Mouse (Mus musculus): ENCODE measurements around the gene Kxd1. TPM values are rescaled to one million over a fixed set of nuclear protein-coding genes. Genes with fewer than 3 reads are reported as not detected.
A peak's percentile ranks its signal among the peaks of the same experiment; 100 is the strongest.
"Not testable (repeated sequence)": the region's sequence is repeated elsewhere in the genome, so short reads cannot be mapped to it uniquely, and the experiment has no call there.

Gene Kxd1
- total RNA-seq, 1 experiment from 2014 or later, result 70.0 TPM

GRCm38 (mm10) chr8:70529299-70529698, 1.5 kb upstream of the Kxd1 start:
- ATAC-seq (replicated peaks in 1 of 2; ENCODE audit: insufficient read depth in 1 of 2, low FRiP score in 2 of 2, low TSS enrichment in 1 of 2, low read depth in 1 of 2, poor library complexity in 2 of 2, severe bottlenecking in 2 of 2), result no peak

- no peak for ATAC-seq (replicated peaks in 1 of 2; ENCODE audit: insufficient read depth in 1 of 2, low FRiP score in 2 of 2, low TSS enrichment in 1 of 2, low read depth in 1 of 2, poor library complexity in 2 of 2, severe bottlenecking in 2 of 2)
Measured at GRCm38 (mm10) chr8:70528182-70528797, 534 bp upstream of the Kxd1 start.

- no peak for ATAC-seq (replicated peaks in 1 of 2; ENCODE audit: insufficient read depth in 1 of 2, low FRiP score in 2 of 2, low TSS enrichment in 1 of 2, low read depth in 1 of 2, poor library complexity in 2 of 2, severe bottlenecking in 2 of 2)
Measured at GRCm38 (mm10) chr8:70527111-70527511, 645 bp downstream of the Kxd1 start.

- peak; percentile 89 to 95 for ATAC-seq (replicated peaks in 1 of 2; ENCODE audit: insufficient read depth in 1 of 2, low FRiP score in 2 of 2, low TSS enrichment in 1 of 2, low read depth in 1 of 2, poor library complexity in 2 of 2, severe bottlenecking in 2 of 2)
Measured at GRCm38 (mm10) chr8:70522592-70523403, 5.0 kb downstream of the Kxd1 start.

- ATAC-seq (replicated peaks in 1 of 2; ENCODE audit: insufficient read depth in 1 of 2, low FRiP score in 2 of 2, low TSS enrichment in 1 of 2, low read depth in 1 of 2, poor library complexity in 2 of 2, severe bottlenecking in 2 of 2), result no peak
Measured at GRCm38 (mm10) chr8:70519606-70520005, 8.2 kb downstream of the Kxd1 start.

GRCm38 (mm10) chr8:70519043-70519442, 8.7 kb downstream of the Kxd1 start:
- ATAC-seq (replicated peaks in 1 of 2; ENCODE audit: insufficient read depth in 1 of 2, low FRiP score in 2 of 2, low TSS enrichment in 1 of 2, low read depth in 1 of 2, poor library complexity in 2 of 2, severe bottlenecking in 2 of 2), result no peak

GRCm38 (mm10) chr8:70517940-70518643, 9.7 kb downstream of the Kxd1 start:
- ATAC-seq (replicated peaks in 1 of 2; ENCODE audit: insufficient read depth in 1 of 2, low FRiP score in 2 of 2, low TSS enrichment in 1 of 2, low read depth in 1 of 2, poor library complexity in 2 of 2, severe bottlenecking in 2 of 2), result no peak

GRCm38 (mm10) chr8:70513441-70513840, 14.3 kb downstream of the Kxd1 start:
- no peak for ATAC-seq (replicated peaks in 1 of 2; ENCODE audit: insufficient read depth in 1 of 2, low FRiP score in 2 of 2, low TSS enrichment in 1 of 2, low read depth in 1 of 2, poor library complexity in 2 of 2, severe bottlenecking in 2 of 2)

GRCm38 (mm10) chr8:70512253-70512903, 15.4 kb downstream of the Kxd1 start:
- ATAC-seq (replicated peaks in 1 of 2; ENCODE audit: insufficient read depth in 1 of 2, low FRiP score in 2 of 2, low TSS enrichment in 1 of 2, low read depth in 1 of 2, poor library complexity in 2 of 2, severe bottlenecking in 2 of 2), result 0 out of 4 replicates have a peak, but pooled peaks of 1 of the 2 experiments have one; percentile 23

- ATAC-seq (replicated peaks in 1 of 2; ENCODE audit: insufficient read depth in 1 of 2, low FRiP score in 2 of 2, low TSS enrichment in 1 of 2, low read depth in 1 of 2, poor library complexity in 2 of 2, severe bottlenecking in 2 of 2), result no peak
Measured at GRCm38 (mm10) chr8:70511770-70512169, 16.0 kb downstream of the Kxd1 start.

- ATAC-seq (replicated peaks in 1 of 2; ENCODE audit: insufficient read depth in 1 of 2, low FRiP score in 2 of 2, low TSS enrichment in 1 of 2, low read depth in 1 of 2, poor library complexity in 2 of 2, severe bottlenecking in 2 of 2), result not testable (repeated sequence)
Measured at GRCm38 (mm10) chr8:70511174-70511573, 16.6 kb downstream of the Kxd1 start.

GRCm38 (mm10) chr8:70510228-70510915, 17.4 kb downstream of the Kxd1 start, which contains the start of gene Uba52:
Gene Uba52 (minus strand): TSS chr8:70510801.
- peak; percentile 71 to 76 for ATAC-seq (replicated peaks in 1 of 2; ENCODE audit: insufficient read depth in 1 of 2, low FRiP score in 2 of 2, low TSS enrichment in 1 of 2, low read depth in 1 of 2, poor library complexity in 2 of 2, severe bottlenecking in 2 of 2)

GRCm38 (mm10) chr8:70509281-70509952, 18.3 kb downstream of the Kxd1 start:
- no peak for ATAC-seq (replicated peaks in 1 of 2; ENCODE audit: insufficient read depth in 1 of 2, low FRiP score in 2 of 2, low TSS enrichment in 1 of 2, low read depth in 1 of 2, poor library complexity in 2 of 2, severe bottlenecking in 2 of 2)

GRCm38 (mm10) chr8:70507027-70507393, 20.7 kb downstream of the Kxd1 start:
- ATAC-seq (replicated peaks in 1 of 2; ENCODE audit: insufficient read depth in 1 of 2, low FRiP score in 2 of 2, low TSS enrichment in 1 of 2, low read depth in 1 of 2, poor library complexity in 2 of 2, severe bottlenecking in 2 of 2), result no peak

- ATAC-seq (replicated peaks in 1 of 2; ENCODE audit: insufficient read depth in 1 of 2, low FRiP score in 2 of 2, low TSS enrichment in 1 of 2, low read depth in 1 of 2, poor library complexity in 2 of 2, severe bottlenecking in 2 of 2), result peak; percentile 72 to 79
Measured at GRCm38 (mm10) chr8:70506328-70507026, 21.3 kb downstream of the Kxd1 start, which contains the start of gene Rex1bd. Gene Rex1bd (minus strand): TSS chr8:70506752.

- ATAC-seq (replicated peaks in 1 of 2; ENCODE audit: insufficient read depth in 1 of 2, low FRiP score in 2 of 2, low TSS enrichment in 1 of 2, low read depth in 1 of 2, poor library complexity in 2 of 2, severe bottlenecking in 2 of 2), result peak in 1 of 2 experiments; percentile 9; a peak in 1 of 4 replicates
Measured at GRCm38 (mm10) chr8:70505698-70506327, 21.9 kb downstream of the Kxd1 start.
